Mouse (Mus musculus) hindbrain, embryonic 12.5 days (tissue): ENCODE results near the gene Plce1. TPM values are rescaled to one million over a fixed set of nuclear protein-coding genes. Genes with fewer than 3 reads are reported as not detected.
"Not testable (repeated sequence)": the region's sequence is repeated elsewhere in the genome, so short reads cannot be mapped to it uniquely, and the experiment has no call there.

Experiments used
- ATAC-seq: fragments of 200-750 bp; cut with Nextera tagmentation; 2 replicates; pipeline ENCODE4 v1.8.0; 2017; ENCODE audit warnings: moderate TSS enrichment; ENCODE audit not compliant: low FRiP score
- H3K27ac ChIP-seq: fragments of 300-500 bp; sonication (generic); 2 replicates; pipeline ENCODE4 v1.5.1; 2016; ENCODE audit warnings: mild to moderate bottlenecking
- H3K27me3 ChIP-seq: fragments of 300-500 bp; sonication (generic); 2 replicates; pipeline ENCODE4 v1.6.1; 2016; ENCODE audit warnings: mild to moderate bottlenecking
- H3K36me3 ChIP-seq: fragments of 300-500 bp; sonication (generic); 2 replicates; pipeline ENCODE4 v1.6.1; 2016; ENCODE audit warnings: mild to moderate bottlenecking
- H3K4me1 ChIP-seq: fragments of 300-500 bp; sonication (generic); 2 replicates; pipeline ENCODE4 v1.6.1; 2016
- H3K4me2 ChIP-seq: fragments of 300-500 bp; sonication (generic); replicated peaks from 2 replicates; pipeline ENCODE4 v1.6.1; 2016; ENCODE audit warnings: mild to moderate bottlenecking
- H3K4me3 ChIP-seq: fragments of 300-500 bp; sonication (generic); 2 replicates; pipeline ENCODE4 v1.5.1; 2016; ENCODE audit warnings: mild to moderate bottlenecking
- H3K9ac ChIP-seq: fragments of 300-500 bp; sonication (generic); 2 replicates; pipeline ENCODE4 v1.6.1; 2016; ENCODE audit warnings: mild to moderate bottlenecking, moderate library complexity
- H3K9me3 ChIP-seq: fragments of 300-500 bp; sonication (generic); replicated peaks from 2 replicates; pipeline ENCODE4 v1.6.1; 2016; ENCODE audit warnings: mild to moderate bottlenecking
- WGBS: fragments of 180-500 bp; shearing (Covaris S2); methylation state at CpG from one replicate; pipeline ENCODE4 v1.1.7; 2016; 5-methylcytosine and 5-hydroxymethylcytosine counted together
- polyA plus RNA-seq: library from polyadenylated mRNA; unstranded; fragments of >200 nt; fragmentation: Nextera tagmentation; extraction: Ambion mirVana; gene quantifications from 2 replicates; pipeline ENCODE4 v1.2.1, GENCODE M21; 2016

Plce1 gene
- polyA plus RNA-seq, 1 experiment from 2014 or later, result 6.9 TPM

- Histone ChIP-seq H3K27ac (no peak overlapping the region), H3K4me1 (no peaks in the 10 kb centered on the region), H3K4me2 (no peak overlapping the region), H3K27me3 (no peaks in the 10 kb centered on the region), H3K36me3 (no peaks in the 10 kb centered on the region), H3K4me3 (no peak overlapping the region), H3K9ac (no peak overlapping the region), H3K9me3 (no peaks in the 10 kb centered on the region)
- 68% methylated on average over 1 of the region's 1 CpGs for WGBS
- ATAC-seq, result no peak
Observed at GRCm38 (mm10) chr19:38558816-38559215, 77.9 kb downstream of the Plce1 start.

- not testable (repeated sequence) for ATAC-seq
Observed at GRCm38 (mm10) chr19:38561887-38562286, 81.0 kb downstream of the Plce1 start.

GRCm38 (mm10) chr19:38566156-38566555 lies 85.2 kb downstream of the Plce1 start:
- Histone ChIP-seq H3K4me1 (peaks cover 13% of the 10 kb centered on the region), H3K9ac (no peak overlapping the region), H3K27me3 (no peaks in the 10 kb centered on the region), H3K36me3 (no peaks in the 10 kb centered on the region), H3K27ac (no peak overlapping the region), H3K4me3 (no peak overlapping the region), H3K4me2 (no peak overlapping the region), H3K9me3 (no peaks in the 10 kb centered on the region)
- 0 out of 2 replicates have a peak, but pooled peaks have one; percentile 13 for ATAC-seq

More at GRCm38 (mm10) chr19:38561887-38562286, 81.0 kb downstream of the Plce1 start:
- not testable (repeated sequence) for H3K4me1 ChIP-seq, H3K27ac ChIP-seq, H3K36me3 ChIP-seq, H3K9me3 ChIP-seq, H3K4me3 ChIP-seq, H3K4me2 ChIP-seq, H3K9ac ChIP-seq, H3K27me3 ChIP-seq
- WGBS, result 91% methylated on average over 1 of the region's 1 CpGs

GRCm38 (mm10) chr19:38566752-38567151 lies 85.8 kb downstream of the Plce1 start:
- no peak overlapping the region for H3K9ac ChIP-seq
- H3K4me2 ChIP-seq, result peak overlapping the region; percentile 25
- H3K9me3 ChIP-seq, result no peaks in the 10 kb centered on the region
- no peak overlapping the region for H3K27ac ChIP-seq
- no peak overlapping the region for H3K4me3 ChIP-seq
- H3K27me3 ChIP-seq, result no peaks in the 10 kb centered on the region
- no peaks in the 10 kb centered on the region for H3K36me3 ChIP-seq
- peak; percentile 67 for ATAC-seq
- 14% methylated on average over 7 of the region's 7 CpGs for WGBS
- peaks cover 13% of the 10 kb centered on the region for H3K4me1 ChIP-seq

GRCm38 (mm10) chr19:38567331-38567730 lies 86.4 kb downstream of the Plce1 start:
- Histone ChIP-seq H3K9ac (no peak overlapping the region), H3K4me1 (peaks cover 13% of the 10 kb centered on the region), H3K9me3 (no peaks in the 10 kb centered on the region), H3K4me2 (no peak overlapping the region), H3K36me3 (no peaks in the 10 kb centered on the region), H3K27me3 (no peaks in the 10 kb centered on the region), H3K27ac (no peak overlapping the region), H3K4me3 (no peak overlapping the region)
- ATAC-seq, result no peak
- WGBS, result 62% methylated on average over 5 of the region's 5 CpGs

- H3K4me1 ChIP-seq, result no peaks in the 10 kb centered on the region
- no peak overlapping the region for H3K27ac ChIP-seq
- 39% methylated on average over 8 of the region's 8 CpGs for WGBS
Observed at GRCm38 (mm10) chr19:38578554-38579146, 97.7 kb downstream of the Plce1 start.

GRCm38 (mm10) chr19:38582861-38583260 lies 102.0 kb downstream of the Plce1 start:
- Histone ChIP-seq H3K36me3 (no peaks in the 10 kb centered on the region), H3K9me3 (no peaks in the 10 kb centered on the region), H3K4me3 (no peak overlapping the region), H3K9ac (no peak overlapping the region), H3K4me2 (no peak overlapping the region), H3K4me1 (0 out of 2 replicates have a peak, but pooled peaks cover 4% of the 10 kb centered on the region), H3K27me3 (no peaks in the 10 kb centered on the region), H3K27ac (no peak overlapping the region)
- WGBS, result 89% methylated on average over 1 of the region's 1 CpGs
- no peak for ATAC-seq

More at GRCm38 (mm10) chr19:38578554-38579146, 97.7 kb downstream of the Plce1 start:
- ATAC-seq, result no peak
- no peaks in the 10 kb centered on the region for H3K27me3 ChIP-seq
- no peak overlapping the region for H3K9ac ChIP-seq
- H3K4me3 ChIP-seq, result no peak overlapping the region
- H3K36me3 ChIP-seq, result no peaks in the 10 kb centered on the region
- H3K4me2 ChIP-seq, result no peak overlapping the region
- no peaks in the 10 kb centered on the region for H3K9me3 ChIP-seq

GRCm38 (mm10) chr19:38587559-38587958 lies 106.7 kb downstream of the Plce1 start:
- H3K36me3 ChIP-seq, result no peaks in the 10 kb centered on the region
- no peak overlapping the region for H3K9ac ChIP-seq
- H3K9me3 ChIP-seq, result no peaks in the 10 kb centered on the region
- no peak overlapping the region for H3K4me3 ChIP-seq
- H3K4me2 ChIP-seq, result no peak overlapping the region
- WGBS, result 67% methylated on average over 5 of the region's 5 CpGs
- H3K4me1 ChIP-seq, result 0 out of 2 replicates have a peak, but pooled peaks cover 4% of the 10 kb centered on the region
- no peaks in the 10 kb centered on the region for H3K27me3 ChIP-seq
- no peak for ATAC-seq
- no peak overlapping the region for H3K27ac ChIP-seq

GRCm38 (mm10) chr19:38589466-38589865 lies 108.6 kb downstream of the Plce1 start:
- no peak overlapping the region for H3K4me3 ChIP-seq
- H3K36me3 ChIP-seq, result no peaks in the 10 kb centered on the region
- H3K27me3 ChIP-seq, result no peaks in the 10 kb centered on the region
- 85% methylated on average over 5 of the region's 5 CpGs for WGBS
- H3K27ac ChIP-seq, result no peak overlapping the region
- no peak for ATAC-seq
- 0 out of 2 replicates have a peak, but pooled peaks cover 4% of the 10 kb centered on the region for H3K4me1 ChIP-seq
- H3K9ac ChIP-seq, result no peak overlapping the region
- H3K9me3 ChIP-seq, result no peaks in the 10 kb centered on the region
- H3K4me2 ChIP-seq, result no peak overlapping the region

- Histone ChIP-seq H3K9me3 (no peaks in the 10 kb centered on the region), H3K4me2 (no peak overlapping the region), H3K4me1 (0 out of 2 replicates have a peak, but pooled peaks cover 4% of the 10 kb centered on the region), H3K27me3 (no peaks in the 10 kb centered on the region), H3K27ac (no peak overlapping the region), H3K4me3 (no peak overlapping the region), H3K36me3 (no peaks in the 10 kb centered on the region), H3K9ac (no peak overlapping the region)
- ATAC-seq, result no peak
- 83% methylated on average over 8 of the region's 8 CpGs for WGBS
Observed at GRCm38 (mm10) chr19:38589941-38590340, 109.0 kb downstream of the Plce1 start.

- no peak overlapping the region for H3K4me3 ChIP-seq
- WGBS, result 91% methylated on average over 7 of the region's 7 CpGs
- no peaks in the 10 kb centered on the region for H3K9me3 ChIP-seq
- no peak overlapping the region for H3K9ac ChIP-seq
- no peaks in the 10 kb centered on the region for H3K27me3 ChIP-seq
- no peak overlapping the region for H3K27ac ChIP-seq
- no peaks in the 10 kb centered on the region for H3K4me1 ChIP-seq
- no peak for ATAC-seq
- H3K4me2 ChIP-seq, result no peak overlapping the region
- no peaks in the 10 kb centered on the region for H3K36me3 ChIP-seq
Observed at GRCm38 (mm10) chr19:38592566-38593224, 111.8 kb downstream of the Plce1 start.

GRCm38 (mm10) chr19:38593225-38593897 lies 112.5 kb downstream of the Plce1 start:
- H3K4me2 ChIP-seq, result no peak overlapping the region
- H3K9ac ChIP-seq, result no peak overlapping the region
- H3K36me3 ChIP-seq, result no peaks in the 10 kb centered on the region
- H3K27ac ChIP-seq, result no peak overlapping the region
- ATAC-seq, result no peak
- H3K4me1 ChIP-seq, result no peaks in the 10 kb centered on the region
- WGBS, result 92% methylated on average over 12 of the region's 12 CpGs
- H3K27me3 ChIP-seq, result no peaks in the 10 kb centered on the region
- no peak overlapping the region for H3K4me3 ChIP-seq
- no peaks in the 10 kb centered on the region for H3K9me3 ChIP-seq
